Mouse (Mus musculus): ENCODE data around the gene Trmt112.

The Trmt112 gene

GRCm38 (mm10) chr19:6909021-6909420 lies 477 bp upstream of the Trmt112 start:
- no peak for DNase-seq (ENCODE audit: low spot score)

GRCm38 (mm10) chr19:6910306-6910705 lies 808 bp downstream of the Trmt112 start:
- DNase-seq (ENCODE audit: low spot score) = peak; percentile 63

- no peak for DNase-seq (ENCODE audit: low spot score)
Measured at GRCm38 (mm10) chr19:6911101-6912074, 1.9 kb downstream of the Trmt112 start.

- DNase-seq (ENCODE audit: low spot score) = no peak
Measured at GRCm38 (mm10) chr19:6912205-6912970, 2.9 kb downstream of the Trmt112 start.

- DNase-seq (ENCODE audit: low spot score) = no peak
Measured at GRCm38 (mm10) chr19:6913036-6913435, 3.5 kb downstream of the Trmt112 start.

GRCm38 (mm10) chr19:6913991-6914390 lies 4.5 kb downstream of the Trmt112 start:
- DNase-seq (ENCODE audit: low spot score) = no peak

- no peak for DNase-seq (ENCODE audit: low spot score)
Measured at GRCm38 (mm10) chr19:6914540-6914939, 5.0 kb downstream of the Trmt112 start.

GRCm38 (mm10) chr19:6915276-6915675 lies 5.8 kb downstream of the Trmt112 start:
- DNase-seq (ENCODE audit: low spot score) = no peak

GRCm38 (mm10) chr19:6916496-6916895 lies 7.0 kb downstream of the Trmt112 start:
- no peak for DNase-seq (ENCODE audit: low spot score)

GRCm38 (mm10) chr19:6918321-6918720 lies 8.8 kb downstream of the Trmt112 start:
- DNase-seq (ENCODE audit: low spot score) = no peak

- DNase-seq (ENCODE audit: low spot score) = no peak
Measured at GRCm38 (mm10) chr19:6919431-6919830, 9.9 kb downstream of the Trmt112 start.

GRCm38 (mm10) chr19:6919876-6920740 lies 10.6 kb downstream of the Trmt112 start:
- peak; percentile 58 for DNase-seq (ENCODE audit: low spot score)

GRCm38 (mm10) chr19:6920741-6921636 lies 11.5 kb downstream of the Trmt112 start:
- peak; percentile 91 for DNase-seq (ENCODE audit: low spot score)

- DNase-seq (ENCODE audit: low spot score) = peak; percentile 100
Measured at GRCm38 (mm10) chr19:6921647-6922567, 12.4 kb downstream of the Trmt112 start, which contains the start of gene Esrra. TSS of gene Esrra (minus strand) at chr19:6921813.

- no peak for DNase-seq (ENCODE audit: low spot score)
Measured at GRCm38 (mm10) chr19:6922901-6923735, 13.6 kb downstream of the Trmt112 start.

GRCm38 (mm10) chr19:6924461-6925306 lies 15.2 kb downstream of the Trmt112 start:
- DNase-seq (ENCODE audit: low spot score) = peak; percentile 64

GRCm38 (mm10) chr19:6925307-6925573 lies 15.7 kb downstream of the Trmt112 start, which contains the start of gene Catsperz:
TSS of gene Catsperz (minus strand) at chr19:6925380.
- DNase-seq (ENCODE audit: low spot score) = no peak

Measured in yolk sac, embryonic 10.5 days (tissue).